Mouse (Mus musculus): ENCODE data around the gene Gabpb2.

- TF ChIP-seq EP300 (IDR thresholded peaks at IDR 0.05; ENCODE audit: insufficient read depth, low read depth, low read length): no peak
- no peak for TF ChIP-seq CTCF (IDR thresholded peaks at IDR 0.05; ENCODE audit: low read depth, low read length)
- TF ChIP-seq POLR2A (IDR thresholded peaks at IDR 0.05; ENCODE audit: insufficient read depth, low read length): no peak
Observed at GRCm38 (mm10) chr3:95232771-95233170, 15.1 kb upstream of the Gabpb2 start.

Data from ES-Bruce4 (cell line).